ENCODE assay signal across 8 mouse cellular contexts in the genomic region with DNA sequence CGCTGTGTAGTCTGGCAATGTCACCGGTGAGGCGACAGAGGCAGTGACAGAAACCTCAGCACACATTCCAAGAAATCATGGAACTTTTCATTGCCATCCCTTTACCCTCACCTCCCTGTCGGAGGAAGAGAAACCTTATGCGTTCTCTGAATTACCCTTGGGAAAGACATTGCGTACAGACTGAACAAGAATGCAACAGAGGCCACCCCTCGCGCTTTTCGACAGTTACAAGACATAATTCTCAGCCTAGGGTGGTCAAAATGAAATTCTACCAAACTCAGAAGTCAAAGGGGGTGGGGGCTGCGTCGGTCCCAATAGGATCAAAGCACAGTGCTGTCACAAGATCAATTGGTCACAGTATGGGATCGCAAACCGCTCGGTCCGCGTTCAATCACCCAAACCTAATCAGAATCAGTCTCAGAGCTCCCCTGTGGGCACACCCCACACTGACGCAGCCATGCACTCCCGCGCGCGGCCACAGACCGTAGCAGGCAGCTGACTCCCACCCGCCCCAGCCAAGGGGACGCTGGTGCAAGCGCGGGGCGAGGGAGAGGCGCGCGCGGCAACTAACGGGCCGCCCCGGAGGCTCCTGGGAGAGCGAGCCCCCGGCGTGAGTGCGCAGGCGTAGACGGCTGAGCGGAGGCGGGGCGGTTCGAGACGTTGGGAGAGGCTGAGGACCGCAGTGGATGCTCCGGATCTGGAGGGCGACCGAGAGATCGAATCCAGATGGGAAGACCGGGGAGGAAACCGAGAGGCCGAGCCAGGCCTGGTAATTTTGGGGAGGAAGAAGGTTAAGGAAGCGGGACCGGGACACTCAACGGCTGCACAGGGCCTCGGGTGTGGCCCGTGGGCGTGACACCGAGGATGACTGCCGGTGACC. TPM values are rescaled to one million over a fixed set of nuclear protein-coding genes. Genes with fewer than 3 reads are reported as not detected.
A peak's percentile ranks its signal among the peaks of the same experiment; 100 is the strongest.
DNase-seq lines count a peak whose midpoint lies in the region; ATAC-seq lines count a peak whose summit lies in the region.

A gene (plus strand): TSS at position 635 of the 880 bp plus-strand sequence.

- peak within 1 kb of the TSS; percentile 77 for H3K27ac ChIP-seq in intestine, embryonic 16.5 days (ENCODE audit: low read length)

- intact Hi-C loops in gastrocnemius, postnatal 36 days (cut with DNase I) = no loop called here
- intact Hi-C loops in left cerebral cortex, postnatal 25 days (cut with DNase I) = loop anchor here (2.0 kb wide), 1 partner anchor 27 kb away; a partner anchor contains a TSS

- no peaks in the 10 kb centered on the region for H3K36me3 ChIP-seq in intestine, embryonic 16.5 days (ENCODE audit: control insufficient read depth, insufficient read depth, low read length)

- peak; percentile 78 for DNase-seq in adrenal gland, adult 8-10 months
- DNase-seq in embryo, embryonic 11.5 days (ENCODE audit: low read depth, low spot score) = peak; percentile 86
- DNase-seq in gastrocnemius, postnatal 36 days = peak; percentile 85 to 87
- DNase-seq in left cerebral cortex, postnatal 25 days (ENCODE audit: low spot score in 2 of 2) = peak; percentile 90
- peak; percentile 91 for DNase-seq in mesoderm, embryonic 11.5 days (ENCODE audit: low read depth, low spot score)
- peak; percentile 93 for DNase-seq in right cerebral cortex, postnatal 25 days
- DNase-seq in urinary bladder, postnatal 36 days (ENCODE audit: low spot score in 2 of 2) = peak; percentile 72 to 86

- no peaks in the 10 kb centered on the region for H3K4me1 ChIP-seq in intestine, embryonic 16.5 days (ENCODE audit: control insufficient read depth, insufficient read depth, low read length)

- H3K4me3 ChIP-seq in intestine, embryonic 16.5 days (ENCODE audit: low read length) = peak within 1 kb of the TSS; percentile 75

- H3K4me2 ChIP-seq in intestine, embryonic 16.5 days (ENCODE audit: low read depth, low read length) = peak within 1 kb of the TSS; percentile 95

- peak; percentile 98 for ATAC-seq in intestine, embryonic 16.5 days

- under 1% methylated on average over 61 of the region's 61 CpGs for WGBS in intestine, embryonic 16.5 days

- peak within 1 kb of the TSS; percentile 84 for H3K9ac ChIP-seq in intestine, embryonic 16.5 days (ENCODE audit: low read depth, low read length)

- H3K27me3 ChIP-seq in intestine, embryonic 16.5 days (replicated peaks; ENCODE audit: control insufficient read depth, insufficient read depth, low read length) = no peaks in the 10 kb centered on the region

- no peaks in the 10 kb centered on the region for H3K9me3 ChIP-seq in intestine, embryonic 16.5 days (ENCODE audit: control insufficient read depth, low read length)

RNA-seq across cellular contexts. Expression of the gene that starts here (rescaled TPM):
- 1 to 10 TPM; 3.6 to 5.7 (median 4.5) TPM for total RNA-seq in adrenal gland, adult 8-10 months (2022)
- under 1 TPM; 0.59 to 0.99 TPM for total RNA-seq in gastrocnemius, postnatal 36 days (2021)
- polyA plus RNA-seq in intestine, embryonic 16.5 days (2015; fragmentation: Nextera tagmentation; extraction: Ambion mirVana) = 5.0 and 6.6 TPM in 2 replicates
- total RNA-seq in left cerebral cortex, postnatal 25 days (2021) = 10 to 100 TPM; 34.9 to 36.0 TPM

Comparison
In these comparisons a context has a peak if more than half of its experiments do, and no peak if none do; other contexts are left out.
1. Peak in every context shown above with its lines: DNase-seq, ATAC-seq, H3K4me3 ChIP-seq and H3K27ac ChIP-seq.
2. RNA of the gene that starts here (total RNA-seq): 34.9 to 36.0 TPM in left cerebral cortex, postnatal 25 days; 3.6 to 5.7 TPM in adrenal gland, adult 8-10 months and 0.59 to 0.99 TPM in gastrocnemius, postnatal 36 days; every median in the first group is over 4 times any median in the second.
3. Peak in DNase-seq in gastrocnemius, postnatal 36 days; RNA of the gene not detected or under 1 TPM.